Mouse (Mus musculus) left cerebral cortex, adult 8-10 months (tissue): ENCODE results near the gene Pigp. TPM values are rescaled to one million over a fixed set of nuclear protein-coding genes. Genes with fewer than 3 reads are reported as not detected.

ENCODE experiments used
- DNase-seq, 2 experiments: peaks; one replicate each; pipeline ENCODE4 v3.0.0; 2022; ENCODE audit warnings: low spot score in 2 of 2
- total RNA-seq, 4 experiments: library from RNA; stranded (reverse); gene quantifications; 2 replicates each; pipeline ENCODE4 v1.2.4; 2022

Gene Pigp
- total RNA-seq: 10 to 100 TPM; 43.9 to 49.4 (median 46.0) TPM

GRCm38 (mm10) chr16:94371301-94371931 is at the start of gene Pigp:
Pigp (minus strand) TSS chr16:94371842.
- peak in 1 of 2 experiments; percentile 29 for DNase-seq

- no peak for DNase-seq
Observed at GRCm38 (mm10) chr16:94420498-94420897, 48.9 kb upstream of the Pigp start.

GRCm38 (mm10) chr16:94414151-94414550 is 42.5 kb upstream of the Pigp start:
- DNase-seq: no peak

- no peak for DNase-seq
Observed at GRCm38 (mm10) chr16:94412760-94413159, 41.1 kb upstream of the Pigp start.

DNA sequence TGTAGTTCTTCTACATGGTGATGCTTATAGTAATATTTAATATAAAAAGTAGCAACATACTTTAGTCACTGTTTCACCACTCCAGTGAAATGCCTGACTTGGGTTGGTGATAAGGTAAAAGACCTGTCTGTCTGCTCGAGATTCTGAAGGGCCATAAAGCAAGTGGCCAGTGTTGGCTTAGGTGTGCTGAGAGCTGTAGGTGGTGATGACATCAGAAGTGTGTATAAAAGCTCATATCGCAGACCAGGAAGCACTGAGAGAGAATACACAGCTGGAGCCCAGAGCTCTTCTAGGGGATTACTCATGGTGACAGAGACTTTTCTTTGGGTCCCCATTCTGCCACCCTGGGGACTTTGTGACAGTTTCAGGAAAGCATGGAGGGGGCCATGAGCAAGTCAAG is 40.6 kb upstream of the Pigp start:
- no peak for DNase-seq

DNA sequence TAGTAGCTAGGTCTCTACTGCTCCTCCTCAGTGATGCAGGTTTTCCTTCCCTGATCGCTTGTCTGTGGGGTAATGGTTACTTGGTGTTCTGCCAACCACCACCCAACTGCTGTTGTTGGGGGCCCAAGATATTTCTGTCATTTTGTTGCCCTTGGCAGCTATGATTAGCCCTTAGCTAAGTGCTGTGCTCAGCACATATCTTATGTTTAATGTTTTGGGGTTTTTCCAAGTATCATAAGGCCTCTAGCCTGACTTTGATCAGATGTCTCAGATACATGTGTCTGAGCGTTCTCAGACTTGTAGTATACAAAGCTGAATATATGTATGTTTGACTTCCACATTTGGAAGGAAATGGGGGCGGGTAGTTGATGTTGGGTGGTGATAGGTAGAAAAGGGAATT is 39.6 kb upstream of the Pigp start:
- no peak for DNase-seq

GRCm38 (mm10) chr16:94402185-94402584 is 30.5 kb upstream of the Pigp start:
- DNase-seq: no peak

DNA sequence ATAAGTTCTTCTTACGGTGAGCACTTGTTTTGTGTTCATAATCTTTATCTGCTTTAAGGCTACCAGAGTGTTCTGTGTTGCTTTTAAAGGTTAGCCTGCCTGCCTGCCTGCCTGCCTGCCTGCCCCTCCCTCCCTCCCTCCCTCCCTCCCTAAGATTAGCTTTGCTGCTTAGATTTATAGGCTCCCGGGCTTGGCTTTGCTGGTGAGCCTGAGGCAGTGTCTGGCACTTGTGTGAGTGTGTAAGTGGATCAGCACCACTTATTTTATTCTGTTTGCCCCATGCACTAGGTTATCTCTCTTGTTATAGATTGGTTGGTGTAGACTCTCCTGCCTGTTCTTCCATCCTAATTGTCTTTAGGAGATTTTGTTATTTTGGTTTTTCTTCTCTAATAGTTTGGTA is 30.0 kb upstream of the Pigp start:
- DNase-seq: no peak

GRCm38 (mm10) chr16:94399141-94399540 is 27.5 kb upstream of the Pigp start:
- DNase-seq: no peak

DNA sequence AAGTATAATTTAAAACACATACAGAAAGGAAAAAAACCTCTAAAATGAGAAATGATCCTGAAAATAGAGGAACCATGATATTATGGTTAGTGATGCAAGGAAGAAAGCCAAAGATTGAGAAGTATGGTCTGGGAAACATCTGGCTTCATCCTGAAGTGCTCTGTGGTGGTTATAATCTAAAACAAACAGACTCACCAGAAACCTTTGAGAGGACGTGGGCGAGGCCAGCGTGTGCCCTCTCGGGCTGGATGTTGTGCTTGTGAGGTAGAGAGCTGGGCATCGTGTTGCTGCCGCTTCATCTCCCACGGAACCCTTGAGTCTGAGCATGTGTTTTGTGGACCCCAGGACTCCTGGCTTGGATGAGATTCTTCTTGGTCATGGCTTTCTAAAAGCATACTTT is 25.0 kb upstream of the Pigp start:
- DNase-seq: no peak

DNA sequence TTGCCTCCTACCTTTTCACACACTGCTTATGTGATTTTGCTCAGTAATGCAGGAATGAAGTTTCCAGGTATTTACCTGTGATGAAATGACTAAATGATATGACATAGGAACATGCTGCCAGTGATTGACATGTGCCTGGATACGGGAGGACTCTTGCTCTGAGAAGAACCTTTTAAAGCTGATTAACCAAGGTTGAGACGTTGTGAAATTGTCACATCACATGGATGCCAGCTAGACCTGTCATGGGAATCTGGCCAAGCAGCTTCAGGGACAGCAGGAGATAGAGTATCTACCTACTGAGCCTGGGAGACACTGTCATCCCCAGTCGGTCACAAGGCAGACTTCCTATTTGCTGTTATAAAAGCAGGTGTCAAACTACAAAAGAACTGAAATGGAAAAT is 23.4 kb upstream of the Pigp start:
- no peak for DNase-seq

DNA sequence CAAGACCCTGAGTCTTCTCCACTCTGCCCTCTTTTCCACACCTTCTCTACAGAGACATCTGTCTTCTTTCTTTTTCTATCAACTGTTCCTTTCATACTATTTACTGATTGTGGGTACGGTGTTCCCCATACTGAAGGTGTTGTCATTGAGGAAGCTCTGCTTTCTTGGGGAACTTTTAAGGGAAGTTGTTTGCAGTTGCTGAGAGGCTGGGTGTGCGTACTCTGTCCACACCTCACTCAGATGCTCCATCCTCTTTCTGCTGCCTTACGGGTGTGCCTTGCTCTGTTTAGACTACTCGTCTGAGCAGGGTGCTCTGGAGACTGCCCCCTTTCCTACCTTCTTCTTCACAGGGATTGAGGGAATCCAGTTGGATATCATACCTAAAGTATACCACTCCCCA is 20.7 kb upstream of the Pigp start:
- no peak for DNase-seq

- no peak for DNase-seq
Observed at GRCm38 (mm10) chr16:94387690-94388089, 16.0 kb upstream of the Pigp start.

- DNase-seq: no peak
Observed at GRCm38 (mm10) chr16:94383277-94383676, 11.6 kb upstream of the Pigp start.

DNA sequence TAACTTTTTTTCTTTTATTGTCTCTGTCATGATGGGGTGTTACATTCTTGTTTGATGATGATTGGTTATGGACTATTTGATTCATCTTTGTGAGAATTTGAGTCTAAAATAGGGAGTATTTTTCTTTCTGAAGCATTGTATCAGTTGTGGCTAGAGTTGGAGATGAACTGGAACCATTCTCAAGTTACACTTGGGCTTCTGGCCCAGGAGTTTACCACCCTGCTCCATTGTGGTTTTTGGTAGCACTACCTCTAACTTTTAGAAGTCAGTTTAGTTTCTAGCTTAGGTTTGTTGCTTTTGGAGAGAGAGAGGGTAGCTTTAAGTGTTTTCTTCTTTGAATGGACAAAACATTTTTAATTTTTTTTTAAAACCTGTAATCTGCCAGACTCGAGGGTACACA is 7.7 kb upstream of the Pigp start:
- no peak for DNase-seq

- peak; percentile 60 to 78 for DNase-seq
Observed at GRCm38 (mm10) chr16:94370915-94371300, 734 bp downstream of the Pigp start.

DNA sequence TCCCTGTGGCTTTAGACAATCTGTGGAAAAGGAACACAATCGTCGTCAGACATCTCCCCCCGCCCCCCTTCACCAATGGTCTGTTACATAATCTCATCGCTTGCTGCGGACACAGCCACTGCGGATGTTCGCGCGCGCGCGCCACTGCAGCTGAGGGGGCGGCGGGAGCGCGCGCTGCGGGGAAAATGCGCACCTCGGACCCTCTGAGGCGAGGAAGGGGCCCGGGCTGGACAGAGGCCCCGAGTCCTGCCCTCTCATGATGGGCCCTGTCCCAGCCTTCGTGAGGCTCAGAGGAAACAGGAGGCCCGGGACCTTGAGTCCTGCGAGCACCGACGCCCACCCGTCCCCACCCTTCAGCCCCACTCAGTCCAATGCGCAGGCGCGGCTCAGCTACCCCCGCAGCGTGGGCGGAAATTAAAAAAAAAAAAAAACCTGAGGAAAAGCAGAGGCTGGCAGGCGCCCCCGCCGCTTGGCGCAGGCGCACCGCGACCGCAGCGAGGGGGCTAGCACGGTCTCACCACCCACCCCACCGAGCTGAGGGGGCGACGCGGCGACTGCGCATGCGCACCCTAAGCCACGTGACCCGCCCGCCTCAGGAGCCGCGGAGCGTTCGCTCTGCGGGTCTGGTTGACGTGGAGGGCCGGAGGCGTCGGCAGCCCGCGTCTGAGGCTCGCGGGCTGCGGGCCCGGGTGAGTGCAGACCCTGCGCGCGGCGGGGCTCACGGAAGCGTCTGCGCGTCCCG is 1.3 kb downstream of the Pigp start, which contains the start of gene Ttc3:
Gene Ttc3, plus strand, starts transcription at position 446 of the 742 bp plus-strand sequence.
- DNase-seq: peak; percentile 85 to 96

- DNase-seq: no peak
Observed at GRCm38 (mm10) chr16:94369596-94370172, 2.0 kb downstream of the Pigp start.

GRCm38 (mm10) chr16:94365435-94365834 is 6.2 kb downstream of the Pigp start:
- no peak for DNase-seq

DNA sequence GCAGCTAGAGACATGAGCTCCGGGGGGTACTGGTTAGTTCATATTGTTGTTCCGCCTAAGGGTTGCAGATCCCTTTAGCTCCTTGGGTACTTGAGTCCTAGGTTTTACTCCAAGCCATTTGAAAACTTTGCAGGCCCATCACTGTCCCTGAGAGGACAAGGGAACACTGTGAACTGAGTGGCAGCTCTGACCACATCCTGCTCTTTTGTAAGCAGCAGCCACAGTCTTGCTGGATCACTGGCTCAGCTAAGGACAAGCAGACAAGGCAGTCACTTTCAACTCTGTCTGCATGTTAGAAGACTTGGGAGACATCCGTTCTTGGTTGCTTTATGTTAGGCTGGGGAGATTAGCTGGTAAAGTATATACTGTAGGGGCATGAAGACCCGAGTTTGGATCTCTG is 7.8 kb downstream of the Pigp start:
- DNase-seq: no peak

- peak; percentile 36 to 95 for DNase-seq
Observed at GRCm38 (mm10) chr16:94362174-94362873, 9.3 kb downstream of the Pigp start.
